ENCODE assay signal across 8 mouse cellular contexts in the genomic region with DNA sequence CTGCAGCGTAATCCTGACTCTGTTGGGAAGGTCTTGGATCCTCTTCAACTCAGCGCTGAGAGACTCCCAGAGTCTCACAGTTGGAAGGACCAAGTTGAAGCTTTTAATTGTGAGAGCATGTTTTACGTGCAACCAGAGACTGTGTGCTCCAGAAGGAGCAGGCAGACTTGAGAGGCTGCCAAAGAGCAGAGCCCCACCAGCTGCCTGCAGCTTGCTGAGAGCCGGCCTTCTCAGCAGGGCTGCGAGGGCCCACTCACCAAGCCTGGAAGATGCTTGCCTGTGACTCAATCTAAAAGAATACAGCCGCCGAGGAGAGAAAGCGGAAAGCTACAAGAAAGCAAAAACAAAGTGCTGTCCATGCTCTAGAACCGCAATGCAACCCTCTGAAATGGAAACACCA. TPM values are rescaled to one million over a fixed set of nuclear protein-coding genes. Genes with fewer than 3 reads are reported as not detected.
A peak's percentile ranks its signal among the peaks of the same experiment; 100 is the strongest.
DNase-seq lines count a peak whose midpoint lies in the region; ATAC-seq lines count a peak whose summit lies in the region.

No protein-coding gene starts in this region.

- 60% methylated on average over 9 of the region's 9 CpGs for WGBS in hindbrain, embryonic 13.5 days
- 61% methylated on average over 9 of the region's 9 CpGs for WGBS in hindbrain, embryonic 11.5 days
- 26% methylated on average over 9 of the region's 9 CpGs for WGBS in stomach, embryonic 15.5 days

- intact Hi-C loops in heart, postnatal 36 days (cut with DNase I) = no loop called here

- H3K9ac ChIP-seq in hindbrain, embryonic 13.5 days = no peak overlapping the region
- H3K9ac ChIP-seq in hindbrain, embryonic 11.5 days (ENCODE audit: low read depth, low read length) = no peak overlapping the region
- no peak overlapping the region for H3K9ac ChIP-seq in stomach, embryonic 15.5 days

- no peaks in the 10 kb centered on the region for H3K36me3 ChIP-seq in hindbrain, embryonic 13.5 days
- H3K36me3 ChIP-seq in hindbrain, embryonic 11.5 days (ENCODE audit: control insufficient read depth, insufficient read depth, low read length) = no peaks in the 10 kb centered on the region
- no peaks in the 10 kb centered on the region for H3K36me3 ChIP-seq in stomach, embryonic 15.5 days

- no peaks in the 10 kb centered on the region for H3K9me3 ChIP-seq in hindbrain, embryonic 13.5 days
- no peaks in the 10 kb centered on the region for H3K9me3 ChIP-seq in hindbrain, embryonic 11.5 days (ENCODE audit: control insufficient read depth, low read length)
- H3K9me3 ChIP-seq in stomach, embryonic 15.5 days = no peaks in the 10 kb centered on the region

- peak overlapping the region; percentile 23; the same call in 1 of the 2 replicates for H3K27ac ChIP-seq in hindbrain, embryonic 13.5 days
- H3K27ac ChIP-seq in hindbrain, embryonic 11.5 days (ENCODE audit: low read depth, low read length) = no peak overlapping the region
- H3K27ac ChIP-seq in stomach, embryonic 15.5 days = peak overlapping the region; percentile 92

- no peak overlapping the region for H3K4me2 ChIP-seq in hindbrain, embryonic 13.5 days
- no peak overlapping the region for H3K4me2 ChIP-seq in hindbrain, embryonic 11.5 days (replicated peaks; ENCODE audit: low read depth, low read length)
- no peak overlapping the region for H3K4me2 ChIP-seq in stomach, embryonic 15.5 days

- H3K4me3 ChIP-seq in hindbrain, embryonic 13.5 days = no peak overlapping the region
- no peak overlapping the region for H3K4me3 ChIP-seq in hindbrain, embryonic 11.5 days (ENCODE audit: low read depth, low read length)
- H3K4me3 ChIP-seq in stomach, embryonic 15.5 days (replicated peaks) = no peak overlapping the region

- H3K27me3 ChIP-seq in hindbrain, embryonic 13.5 days = no peaks in the 10 kb centered on the region
- no peaks in the 10 kb centered on the region for H3K27me3 ChIP-seq in hindbrain, embryonic 11.5 days (ENCODE audit: control insufficient read depth, insufficient read depth, low read length)
- no peaks in the 10 kb centered on the region for H3K27me3 ChIP-seq in stomach, embryonic 15.5 days (replicated peaks)

- DNase-seq in hindbrain, embryonic 11.5 days (ENCODE audit: low spot score) = no peak
- DNase-seq in frontal cortex, postnatal 10 days (ENCODE audit: low spot score in 2 of 2) = peak; percentile 58 to 68
- DNase-seq in heart, postnatal 36 days = peak; percentile 69 to 73
- DNase-seq in layer of hippocampus, adult 9-10 months (ENCODE audit: low spot score) = peak; percentile 22
- DNase-seq in lung, postnatal 10 days = peak; percentile 89

- ATAC-seq in hindbrain, embryonic 13.5 days (ENCODE audit: low FRiP score) = no peak
- no peak for ATAC-seq in hindbrain, embryonic 11.5 days (ENCODE audit: low FRiP score)
- peak; percentile 93 for ATAC-seq in stomach, embryonic 15.5 days (ENCODE audit: insufficient read depth, low FRiP score, low read depth)
- ATAC-seq in inflammation-experienced regulatory T-cells, adult 6 months = no peak

- H3K4me1 ChIP-seq in hindbrain, embryonic 13.5 days (replicated peaks) = 0 out of 2 replicates have a peak, but pooled peaks cover 3% of the 10 kb centered on the region
- H3K4me1 ChIP-seq in hindbrain, embryonic 11.5 days (replicated peaks; ENCODE audit: control insufficient read depth, insufficient read depth, low read length) = no peaks in the 10 kb centered on the region
- H3K4me1 ChIP-seq in stomach, embryonic 15.5 days = peaks cover 10% of the 10 kb centered on the region; the same call in 1 of the 2 replicates

RNA-seq across cellular contexts. Expression of a gene that starts 57.0 kb away (rescaled TPM):
- 22.3 and 23.3 TPM in 2 replicates for polyA plus RNA-seq in hindbrain, embryonic 13.5 days (2015; fragmentation: Nextera tagmentation; extraction: Ambion mirVana)
- polyA plus RNA-seq in hindbrain, embryonic 11.5 days (2014; fragmentation: Nextera tagmentation; extraction: Ambion mirVana) = 18.3 and 20.2 TPM in 2 replicates
- 10 to 100 TPM; 65.8 to 75.2 TPM for total RNA-seq in heart, postnatal 36 days (2021)
- 52.5 and 61.1 TPM in 2 replicates for polyA plus RNA-seq in stomach, embryonic 15.5 days (2015; fragmentation: Nextera tagmentation; extraction: Ambion mirVana)
- polyA plus RNA-seq in inflammation-experienced regulatory T-cells, adult 6 months (2017; shearing (Covaris generic)) = not detected

Comparison
In these comparisons a context has a peak if more than half of its experiments do, and no peak if none do; other contexts are left out.
1. RNA of a gene that starts 57.0 kb away (polyA plus RNA-seq): 52.5 to 61.1 TPM in stomach, embryonic 15.5 days, 22.3 to 23.3 TPM in hindbrain, embryonic 13.5 days and 18.3 to 20.2 TPM in hindbrain, embryonic 11.5 days; not detected in inflammation-experienced regulatory T-cells, adult 6 months; every median in the first group is over 10 times any median in the second.